Mouse (Mus musculus): Measurements from ENCODE around the gene Olfr819. TPM values are rescaled to one million over a fixed set of nuclear protein-coding genes. Genes with fewer than 3 reads are reported as not detected.

The Olfr819 gene
- total RNA-seq (2023): not detected

DNA sequence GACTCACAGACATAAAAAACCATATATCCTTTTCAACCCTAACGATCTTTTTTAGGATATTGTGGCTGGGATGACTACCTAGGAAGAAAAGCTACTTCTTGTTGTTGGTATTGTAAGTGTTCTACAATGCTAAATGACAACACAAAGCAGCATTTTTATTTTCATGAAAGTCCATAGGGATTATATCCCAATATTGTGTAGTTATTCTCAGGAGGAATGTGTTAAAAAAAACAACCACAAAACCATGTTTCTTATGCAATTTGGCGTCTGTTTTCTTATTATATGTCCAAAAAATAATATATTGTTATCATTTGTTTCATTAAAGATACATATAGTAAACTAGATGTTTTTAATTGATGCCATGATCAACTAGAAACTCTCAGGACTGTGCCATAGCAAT, at the start of gene Olfr819:
Gene Olfr819 (minus strand): TSS at position 101 of the 400 bp plus-strand sequence.

DNA sequence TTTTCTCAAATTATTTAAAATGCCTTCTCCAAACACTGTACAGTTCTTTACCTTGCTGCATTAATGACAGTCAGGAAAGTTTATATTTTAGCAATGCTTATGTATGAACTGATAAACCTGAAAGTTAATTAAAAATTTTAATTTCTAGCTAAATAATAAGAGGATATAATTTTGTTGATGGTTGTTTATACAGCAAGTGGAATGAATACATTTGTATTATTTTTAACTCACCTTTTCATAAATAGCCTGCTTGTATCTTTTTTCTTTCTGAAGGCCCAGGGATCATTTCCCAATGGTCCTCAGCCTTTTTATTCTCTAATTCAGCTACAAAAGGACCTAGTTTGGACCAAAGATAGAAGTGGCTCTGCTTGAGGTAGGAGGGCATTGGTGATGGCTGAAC, 45.3 kb upstream of the Olfr819 start, which contains the start of gene Olfr820:
Gene Olfr820 (plus strand): TSS at position 301 of the 400 bp plus-strand sequence.

DNA sequence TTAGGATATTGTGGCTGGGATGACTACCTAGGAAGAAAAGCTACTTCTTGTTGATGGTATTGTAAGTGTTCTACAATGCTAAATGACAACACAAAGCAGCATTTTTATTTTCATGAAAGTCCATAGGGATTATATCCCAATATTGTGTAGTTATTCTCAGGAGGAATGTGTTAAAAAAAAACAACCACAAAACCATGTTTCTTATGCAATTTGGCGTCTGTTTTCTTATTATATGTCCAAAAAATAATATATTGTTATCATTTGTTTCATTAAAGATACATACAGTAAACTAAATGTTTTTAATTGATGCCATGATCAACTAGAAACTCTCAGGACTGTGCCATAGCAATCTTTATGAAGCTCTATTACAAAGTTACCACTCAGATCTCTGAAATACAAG, 17.9 kb upstream of the Olfr819 start, which contains the start of gene Gm10310:
Gene Gm10310 (minus strand): TSS at position 101 of the 400 bp plus-strand sequence.

GRCm38 (mm10) chr10:129976040-129976439, 9.0 kb upstream of the Olfr819 start, which contains the start of gene Olfr247:
Gene Olfr247 (minus strand): TSS chr10:129976140.

GRCm38 (mm10) chr10:129949000-129949399, 18.1 kb downstream of the Olfr819 start, which contains the start of gene Olfr818:
Gene Olfr818 (minus strand): TSS chr10:129949100.

GRCm38 (mm10) chr10:129915497-129915896, 51.6 kb downstream of the Olfr819 start, which contains the start of gene Olfr816:
Gene Olfr816 (minus strand): TSS chr10:129915597.

Other genes starting within 250 kb of the Olfr819 start
- gene Olfr805, start 237.9 kb downstream of the Olfr819 start, total RNA-seq (2023): not detected
- gene Olfr806, start 225.3 kb downstream of the Olfr819 start, total RNA-seq (2023): not detected
- gene Olfr807, start 209.5 kb downstream of the Olfr819 start, total RNA-seq (2023): not detected
- not detected for gene Olfr808, start 201.8 kb downstream of the Olfr819 start, total RNA-seq (2023)
- gene Olfr809, start 192.6 kb downstream of the Olfr819 start, total RNA-seq (2023): not detected
- not detected for gene Olfr810, start 172.3 kb downstream of the Olfr819 start, total RNA-seq (2023)
- not detected for gene Olfr811, start 162.9 kb downstream of the Olfr819 start, total RNA-seq (2023)
- gene Olfr812, start 121.2 kb downstream of the Olfr819 start, total RNA-seq (2023): not detected
- not detected for gene Olfr813, start 111.9 kb downstream of the Olfr819 start, total RNA-seq (2023)
- gene Olfr814, start 87.4 kb downstream of the Olfr819 start, total RNA-seq (2023): not detected
- gene Olfr815, start 61.4 kb downstream of the Olfr819 start, total RNA-seq (2023): not detected
- not detected for gene Olfr816, start 51.7 kb downstream of the Olfr819 start, total RNA-seq (2023)
- gene Olfr818, start 18.2 kb downstream of the Olfr819 start, total RNA-seq (2023): not detected
- not detected for gene Olfr247, start 8.9 kb upstream of the Olfr819 start, total RNA-seq (2023)
- gene Gm10310, start 17.8 kb upstream of the Olfr819 start, total RNA-seq (2023): 0.15 TPM
- gene Olfr820, start 45.4 kb upstream of the Olfr819 start, total RNA-seq (2023): not detected
- not detected for gene Olfr821, start 63.1 kb upstream of the Olfr819 start, total RNA-seq (2023)
- gene Olfr822, start 103.9 kb upstream of the Olfr819 start, total RNA-seq (2023): not detected
- not detected for gene Olfr823, start 148.1 kb upstream of the Olfr819 start, total RNA-seq (2023)
- gene Olfr824, start 162.7 kb upstream of the Olfr819 start, total RNA-seq (2023): not detected
- not detected for gene Olfr825, start 199.5 kb upstream of the Olfr819 start, total RNA-seq (2023)
- not detected for gene Olfr826, start 216.9 kb upstream of the Olfr819 start, total RNA-seq (2023)
- gene Olfr827, start 247.1 kb upstream of the Olfr819 start, total RNA-seq (2023): not detected